Mouse (Mus musculus): ENCODE results near the gene Trhr2.

GRCm38 (mm10) chr8:122329072-122329471 lies 31.5 kb downstream of the Trhr2 start:
- TF ChIP-seq CTCF (conservative IDR thresholded peaks at IDR 0.05; ENCODE audit: insufficient read depth, insufficient read length, low read depth, low read length) (no peak), POLR2A (IDR thresholded peaks at IDR 0.05; ENCODE audit: low read depth, low read length) (no peak)
